Mouse (Mus musculus): ENCODE results near the gene Acp6. TPM values are rescaled to one million over a fixed set of nuclear protein-coding genes. Genes with fewer than 3 reads are reported as not detected.
"Not testable (repeated sequence)": the region's sequence is repeated elsewhere in the genome, so short reads cannot be mapped to it uniquely, and the experiment has no call there.

Acp6 gene
- total RNA-seq (2021), result 10 to 100 TPM; 30.9 to 31.6 TPM
- long read RNA-seq, transcript Acp6-201 (10 exons, 1,754 nt), result major isoform, 18 of 33 reads
- long read RNA-seq, partial matches to known transcripts, result 1 of 33 reads
- long read RNA-seq, other reads (novel, unspliced or antisense), result 12 of 33 reads

GRCm38 (mm10) chr3:97158611-97159508 lies at the start of gene Acp6:
Gene Acp6 (plus strand): TSS chr3:97158777.
- DNase-seq (ENCODE audit: low spot score in 2 of 2), result peak; percentile 89 to 95

- no peak for DNase-seq (ENCODE audit: low spot score in 2 of 2)
Observed at GRCm38 (mm10) chr3:97117511-97117910, 41.1 kb upstream of the Acp6 start.

GRCm38 (mm10) chr3:97118313-97118712 lies 40.3 kb upstream of the Acp6 start:
- DNase-seq (ENCODE audit: low spot score in 2 of 2), result no peak

DNA sequence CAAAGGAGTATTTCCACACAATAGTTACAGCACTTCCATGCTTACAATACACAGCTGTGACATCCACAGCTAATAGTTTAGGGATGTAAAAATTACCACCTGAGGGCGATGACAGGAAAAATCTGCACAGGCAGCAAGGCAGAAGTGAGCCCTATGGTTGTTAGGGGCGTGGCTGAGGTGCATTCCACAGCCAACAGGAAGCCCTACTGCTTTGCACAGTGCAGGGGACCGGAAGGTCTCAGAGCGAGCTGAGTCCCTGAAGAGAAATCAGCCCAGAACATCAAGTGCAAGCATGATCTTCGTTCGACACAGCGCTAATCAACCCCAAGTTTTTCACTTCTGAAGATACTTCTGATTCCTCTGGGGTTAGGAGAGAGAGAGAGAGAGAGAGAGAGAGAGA lies 34.4 kb upstream of the Acp6 start:
- DNase-seq (ENCODE audit: low spot score in 2 of 2), result no peak

- DNase-seq (ENCODE audit: low spot score in 2 of 2), result no peak
Observed at GRCm38 (mm10) chr3:97129410-97129809, 29.2 kb upstream of the Acp6 start.

DNA sequence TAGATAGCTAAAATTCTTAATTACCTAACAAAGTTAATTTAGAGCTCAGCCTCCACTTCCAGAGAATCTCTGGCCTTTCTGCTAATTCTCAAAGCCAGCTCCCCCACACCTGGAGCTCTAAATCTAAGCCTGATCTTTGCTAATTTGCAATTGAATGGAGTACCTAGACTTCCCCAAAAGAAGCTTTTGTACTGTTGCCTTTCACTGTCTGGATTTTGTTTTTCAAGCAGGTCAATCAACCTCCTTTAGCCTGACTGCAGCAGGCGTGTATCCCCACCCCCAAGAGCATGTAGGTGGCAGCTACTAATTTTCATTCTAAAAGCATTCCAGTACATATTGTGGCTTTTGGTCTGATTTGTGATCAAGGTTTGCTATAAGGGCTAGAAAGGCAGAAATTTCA lies 20.9 kb upstream of the Acp6 start:
- not testable (repeated sequence) for DNase-seq (ENCODE audit: low spot score in 2 of 2)

DNA sequence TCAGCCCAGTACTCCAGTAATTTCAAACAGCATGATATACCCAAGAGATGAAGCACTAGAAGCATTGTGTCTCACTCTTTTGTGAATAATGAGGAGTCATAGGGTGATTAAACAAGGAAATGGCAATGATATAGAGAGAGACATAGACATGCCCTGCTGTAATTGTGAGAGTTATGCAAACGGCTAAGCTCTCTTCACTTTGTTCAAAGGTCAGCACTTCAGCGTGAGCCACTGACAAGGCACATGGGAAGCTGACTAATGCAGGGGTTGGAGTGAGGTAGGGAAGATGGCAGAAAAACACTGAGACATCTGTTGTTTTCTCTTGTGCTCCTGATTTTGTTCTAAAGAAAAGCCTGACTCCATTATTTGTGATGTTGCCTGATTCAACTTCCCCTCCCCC lies 7.5 kb upstream of the Acp6 start:
- no peak for DNase-seq (ENCODE audit: low spot score in 2 of 2)

DNA sequence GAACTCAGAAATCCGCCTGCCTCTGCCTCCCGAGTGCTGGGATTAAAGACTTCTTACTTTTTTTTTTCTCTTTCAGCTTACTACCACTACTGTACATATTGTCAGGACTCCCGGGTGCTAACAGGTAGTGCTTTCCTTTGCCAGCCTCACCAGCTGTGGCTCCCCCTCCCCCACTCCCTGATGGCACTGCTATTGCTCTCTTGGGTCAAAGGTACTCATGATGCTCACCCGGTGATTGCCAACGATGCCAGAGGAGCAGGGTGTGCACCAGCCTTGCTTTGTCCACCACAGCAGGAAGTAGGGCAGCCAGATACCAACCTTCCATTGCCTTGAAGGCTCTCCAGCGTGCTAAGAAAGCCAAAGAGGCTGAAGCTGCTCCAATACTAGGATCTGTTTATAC lies 2.1 kb upstream of the Acp6 start:
- no peak for DNase-seq (ENCODE audit: low spot score in 2 of 2)

- no peak for DNase-seq (ENCODE audit: low spot score in 2 of 2)
Observed at GRCm38 (mm10) chr3:97157308-97157707, 1.3 kb upstream of the Acp6 start.

DNA sequence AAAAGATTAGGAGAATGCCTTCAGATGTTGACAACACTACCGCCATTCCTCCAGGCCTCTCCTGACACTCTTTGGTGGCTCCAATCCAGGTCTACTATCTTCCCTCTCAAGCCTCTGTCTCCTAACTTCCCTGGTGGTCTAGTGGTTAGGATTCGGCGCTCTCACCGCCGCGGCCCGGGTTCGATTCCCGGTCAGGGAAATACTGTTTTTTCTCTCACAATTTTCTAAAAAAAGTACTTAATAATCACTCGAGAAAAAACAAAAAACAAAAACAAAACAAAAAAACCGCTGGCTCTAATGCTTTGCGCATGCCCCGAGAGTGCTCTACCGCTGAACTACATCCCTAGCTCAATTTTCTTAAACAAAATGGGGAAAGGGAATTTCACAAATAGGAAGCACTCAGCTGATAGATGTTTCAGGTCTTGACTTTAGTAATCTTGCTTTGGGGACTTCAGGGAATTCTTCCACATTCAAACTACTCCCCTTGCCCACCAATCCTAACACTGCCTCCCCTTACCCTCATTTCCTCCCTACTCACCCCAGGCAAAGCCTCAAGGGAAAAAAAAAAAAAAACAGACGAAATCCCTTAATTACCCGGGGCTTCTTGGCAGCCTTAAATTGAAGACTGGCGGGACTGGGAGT lies 498 bp upstream of the Acp6 start:
- DNase-seq (ENCODE audit: low spot score in 2 of 2), result peak; percentile 88 to 96

GRCm38 (mm10) chr3:97159509-97159850 lies 903 bp downstream of the Acp6 start:
- no peak for DNase-seq (ENCODE audit: low spot score in 2 of 2)

DNA sequence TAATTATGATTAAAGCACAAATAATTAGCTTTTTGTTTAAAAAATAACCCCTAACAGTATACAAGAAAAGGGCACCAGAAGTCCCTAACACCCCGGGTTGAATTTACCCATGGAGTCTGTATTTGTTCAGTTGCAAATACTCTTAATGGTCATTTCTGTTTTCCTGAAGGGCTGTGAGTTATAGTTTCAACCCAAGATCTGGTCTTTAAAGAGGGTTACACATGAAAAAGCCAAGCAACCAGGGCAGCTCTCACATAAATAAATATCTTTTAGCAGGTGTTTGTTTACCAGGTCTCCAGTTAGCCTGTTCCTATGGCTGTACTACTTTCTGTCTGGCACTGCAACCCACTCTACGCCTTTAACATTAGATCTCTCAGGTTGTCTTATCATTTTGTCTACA lies 1.4 kb downstream of the Acp6 start:
- no peak for DNase-seq (ENCODE audit: low spot score in 2 of 2)

GRCm38 (mm10) chr3:97160908-97161307 lies 2.3 kb downstream of the Acp6 start:
- DNase-seq (ENCODE audit: low spot score in 2 of 2), result peak; percentile 25 to 28

- no peak for DNase-seq (ENCODE audit: low spot score in 2 of 2)
Observed at GRCm38 (mm10) chr3:97161773-97162172, 3.2 kb downstream of the Acp6 start.

GRCm38 (mm10) chr3:97164477-97164876 lies 5.9 kb downstream of the Acp6 start:
- DNase-seq (ENCODE audit: low spot score in 2 of 2), result no peak

GRCm38 (mm10) chr3:97167126-97167525 lies 8.5 kb downstream of the Acp6 start:
- no peak for DNase-seq (ENCODE audit: low spot score in 2 of 2)

DNA sequence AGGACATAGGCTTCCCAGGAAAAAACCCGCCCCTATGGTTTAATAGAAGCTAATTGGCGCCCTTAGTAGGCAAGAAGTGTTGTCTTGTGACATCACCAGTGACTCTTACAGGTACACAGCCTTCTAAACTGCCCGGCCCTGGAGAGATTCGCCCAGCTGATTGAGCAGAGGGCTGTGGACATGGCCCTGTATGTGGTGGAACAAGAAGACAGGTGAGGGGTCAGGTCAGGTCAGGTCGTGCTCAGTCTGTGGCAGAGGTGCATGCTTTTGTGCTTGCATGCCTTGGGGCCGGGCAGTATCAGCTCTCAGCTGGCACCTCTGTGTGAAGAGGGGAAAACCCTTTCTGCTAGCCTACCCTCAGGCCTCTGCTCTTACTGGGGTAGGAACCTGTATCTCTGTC lies 13.0 kb downstream of the Acp6 start:
- DNase-seq (ENCODE audit: low spot score in 2 of 2), result no peak

DNA sequence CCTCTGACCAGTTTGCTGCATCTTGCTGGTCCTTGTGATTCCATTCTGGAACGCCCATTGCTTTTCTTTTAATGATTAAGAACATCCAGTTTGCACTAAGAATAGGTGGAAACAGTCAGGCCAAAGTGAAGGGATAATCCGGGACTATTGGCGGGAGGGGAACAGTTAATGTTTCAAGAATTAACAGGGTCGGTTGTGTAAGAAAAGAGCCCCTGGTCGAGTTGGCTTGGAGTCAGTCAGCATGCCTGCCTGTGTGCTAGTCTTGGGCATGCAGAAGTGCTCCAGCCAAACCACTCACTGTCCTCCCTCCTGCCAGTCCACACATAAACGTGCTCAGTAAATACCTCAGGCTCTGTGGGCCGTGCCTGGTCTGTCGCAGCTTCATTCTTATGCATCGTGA lies 13.7 kb downstream of the Acp6 start:
- DNase-seq (ENCODE audit: low spot score in 2 of 2), result no peak

- DNase-seq (ENCODE audit: low spot score in 2 of 2), result no peak
Observed at GRCm38 (mm10) chr3:97172632-97173031, 14.1 kb downstream of the Acp6 start.

DNA sequence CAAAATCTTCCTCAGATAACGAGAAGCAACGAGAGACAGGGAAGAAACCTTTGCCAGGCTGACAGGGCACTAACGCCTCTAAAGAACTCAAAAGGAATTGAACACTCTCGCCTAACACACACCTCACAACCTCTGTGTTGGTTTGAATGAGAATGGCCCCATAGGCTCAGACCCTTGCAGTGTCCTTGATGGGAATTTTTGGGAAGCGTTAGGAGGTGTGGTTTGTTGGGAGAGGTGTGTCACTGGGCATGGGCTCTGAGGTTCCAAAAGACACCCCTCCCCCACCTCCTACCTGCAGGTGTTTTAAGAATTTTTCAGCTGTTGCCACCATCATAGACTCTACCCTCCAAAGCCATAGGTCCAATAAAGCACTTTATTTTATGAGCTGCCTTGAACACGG lies 20.3 kb downstream of the Acp6 start:
- DNase-seq (ENCODE audit: low spot score in 2 of 2), result no peak

- no peak for DNase-seq (ENCODE audit: low spot score in 2 of 2)
Observed at GRCm38 (mm10) chr3:97180527-97180926, 21.9 kb downstream of the Acp6 start.

GRCm38 (mm10) chr3:97183810-97184209 lies 25.2 kb downstream of the Acp6 start:
- no peak for DNase-seq (ENCODE audit: low spot score in 2 of 2)

Measured in layer of hippocampus, adult 18-20 months (tissue).